Mouse (Mus musculus) hindbrain, embryonic 11.5 days (tissue): ENCODE data around the gene Sec13. TPM values are rescaled to one million over a fixed set of nuclear protein-coding genes. Genes with fewer than 3 reads are reported as not detected.
"Not testable (repeated sequence)": the region's sequence is repeated elsewhere in the genome, so short reads cannot be mapped to it uniquely, and the experiment has no call there.

Experiments
- ATAC-seq: fragments of 200-750 bp; cut with Nextera tagmentation; 2 replicates; pipeline ENCODE4 v1.8.0; 2017; ENCODE audit warnings: mild to moderate bottlenecking, moderate TSS enrichment, moderate library complexity; ENCODE audit not compliant: low FRiP score
- DNase-seq: peaks from one replicate; pipeline ENCODE4 v3.0.0-alpha.2; 2015; ENCODE audit warnings: low spot score
- H3K27ac ChIP-seq: fragments of 300-500 bp; sonication (generic); 2 replicates; pipeline ENCODE4 v1.5.1; 2014; ENCODE audit warnings: mild to moderate bottlenecking, low read depth, low read length
- H3K27me3 ChIP-seq: fragments of 300-500 bp; sonication (generic); 2 replicates; pipeline ENCODE4 v1.6.1; 2014; ENCODE audit warnings: mild to moderate bottlenecking, low read length, moderate library complexity, mixed read lengths; ENCODE audit not compliant: control insufficient read depth, insufficient read depth
- H3K36me3 ChIP-seq: fragments of 300-500 bp; sonication (generic); 2 replicates; pipeline ENCODE4 v1.6.1; 2014; ENCODE audit warnings: mild to moderate bottlenecking, low read length, moderate library complexity, mixed read lengths; ENCODE audit not compliant: control insufficient read depth, insufficient read depth
- H3K4me1 ChIP-seq: fragments of 300-500 bp; sonication (generic); replicated peaks from 2 replicates; pipeline ENCODE4 v1.6.1; 2014; ENCODE audit warnings: low read length, mixed read lengths; ENCODE audit not compliant: control insufficient read depth, insufficient read depth
- H3K4me2 ChIP-seq: fragments of 300-500 bp; sonication (generic); replicated peaks from 2 replicates; pipeline ENCODE4 v1.6.1; 2014; ENCODE audit warnings: mild to moderate bottlenecking, low read depth, low read length
- H3K4me3 ChIP-seq: fragments of 300-500 bp; sonication (generic); 2 replicates; pipeline ENCODE4 v1.5.1; 2014; ENCODE audit warnings: low read depth, low read length
- H3K9ac ChIP-seq: fragments of 300-500 bp; sonication (generic); 2 replicates; pipeline ENCODE4 v1.6.1; 2014; ENCODE audit warnings: low read depth, low read length
- H3K9me3 ChIP-seq: fragments of 300-500 bp; sonication (generic); 2 replicates; pipeline ENCODE4 v1.6.1; 2016; ENCODE audit warnings: low read length; ENCODE audit not compliant: control insufficient read depth
- WGBS: fragments of 180-500 bp; shearing (Covaris S2); extraction: QIAGEN DNeasy Blood & Tissue Kit; methylation state at CpG from one replicate; pipeline ENCODE4 v1.1.7; 2014; 5-methylcytosine and 5-hydroxymethylcytosine counted together
- polyA plus RNA-seq: library from polyadenylated mRNA; unstranded; fragments of >200 nt; fragmentation: Nextera tagmentation; extraction: Ambion mirVana; gene quantifications from 2 replicates; pipeline ENCODE4 v1.2.1, GENCODE M21; 2014

Sec13 gene
- polyA plus RNA-seq, 1 experiment from 2014 or later = 273 TPM

DNA sequence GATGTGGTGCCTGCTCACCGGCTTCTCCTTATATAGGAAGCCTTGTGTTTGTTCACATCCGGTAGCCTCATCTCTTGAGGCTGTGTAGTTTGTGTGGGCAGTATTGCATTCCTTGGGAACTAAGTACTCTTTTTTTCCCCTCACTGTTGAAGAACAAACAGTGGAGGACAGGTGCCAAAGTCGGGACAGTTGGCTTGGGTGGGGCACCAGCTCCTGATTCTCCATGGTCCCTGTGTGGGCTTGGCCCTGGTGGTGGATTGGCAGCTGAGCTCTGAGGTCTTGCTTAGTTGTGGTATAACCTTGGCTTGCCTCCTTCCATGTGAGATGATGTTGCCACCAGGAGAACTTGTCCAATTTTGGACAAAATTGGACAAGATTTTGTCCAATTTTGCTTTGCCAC lies 20.7 kb downstream of the Sec13 start, which contains the start of gene Ghrl:
Ghrl (minus strand) TSS at position 3 of the 400 bp plus-strand sequence.
- Histone ChIP-seq H3K4me3 (no peak within 1 kb of the TSS), H3K27ac (no peak within 1 kb of the TSS), H3K36me3 (no peaks in the 10 kb centered on the region; the same call in 1 of the 2 replicates), H3K4me2 (no peak within 1 kb of the TSS), H3K9ac (no peak within 1 kb of the TSS), H3K27me3 (no peaks in the 10 kb centered on the region), H3K4me1 (no peaks in the 10 kb centered on the region), H3K9me3 (no peaks in the 10 kb centered on the region)
- 90% methylated on average over 3 of the region's 3 CpGs for WGBS
- DNase-seq = no peak
- ATAC-seq = no peak

- no peak overlapping the region for H3K4me3 ChIP-seq
- H3K9ac ChIP-seq = no peak overlapping the region
- H3K27ac ChIP-seq = no peak overlapping the region
- DNase-seq (no peak), ATAC-seq (no peak)
- H3K9me3 ChIP-seq = no peaks in the 10 kb centered on the region
- 86% methylated on average over 3 of the region's 3 CpGs for WGBS
- H3K27me3 ChIP-seq = no peaks in the 10 kb centered on the region
- no peaks in the 10 kb centered on the region for H3K4me1 ChIP-seq
- H3K36me3 ChIP-seq = no peaks in the 10 kb centered on the region; the same call in 1 of the 2 replicates
- no peak overlapping the region for H3K4me2 ChIP-seq
Measured at GRCm38 (mm10) chr6:113717541-113717940, 23.0 kb downstream of the Sec13 start.

- Histone ChIP-seq H3K27me3 (no peaks in the 10 kb centered on the region), H3K9me3 (no peaks in the 10 kb centered on the region), H3K9ac (no peak overlapping the region), H3K27ac (no peak overlapping the region), H3K36me3 (peaks cover 3% of the 10 kb centered on the region; the same call in 1 of the 2 replicates), H3K4me1 (no peaks in the 10 kb centered on the region), H3K4me3 (no peak overlapping the region), H3K4me2 (no peak overlapping the region)
- 71% methylated on average over 1 of the region's 1 CpGs for WGBS
- DNase-seq (no peak), ATAC-seq (no peak)
Measured at GRCm38 (mm10) chr6:113714797-113715196, 25.7 kb downstream of the Sec13 start.

- WGBS = 89% methylated on average over 2 of the region's 2 CpGs
- Histone ChIP-seq H3K4me2 (no peak overlapping the region), H3K27ac (no peak overlapping the region), H3K27me3 (no peaks in the 10 kb centered on the region), H3K4me3 (no peak overlapping the region), H3K9me3 (no peaks in the 10 kb centered on the region), H3K4me1 (no peaks in the 10 kb centered on the region), H3K9ac (no peak overlapping the region), H3K36me3 (peaks cover 5% of the 10 kb centered on the region; the same call in 1 of the 2 replicates)
- ATAC-seq = no peak
- no peak for DNase-seq
Measured at GRCm38 (mm10) chr6:113714276-113714675, 26.3 kb downstream of the Sec13 start.

- not testable (repeated sequence) for H3K9ac ChIP-seq, H3K36me3 ChIP-seq, ATAC-seq, H3K27ac ChIP-seq, H3K27me3 ChIP-seq, H3K9me3 ChIP-seq, H3K4me1 ChIP-seq, DNase-seq, H3K4me2 ChIP-seq, H3K4me3 ChIP-seq
- WGBS = 96% methylated on average over 5 of the region's 5 CpGs
Measured at GRCm38 (mm10) chr6:113713389-113713788, 27.2 kb downstream of the Sec13 start.

DNA sequence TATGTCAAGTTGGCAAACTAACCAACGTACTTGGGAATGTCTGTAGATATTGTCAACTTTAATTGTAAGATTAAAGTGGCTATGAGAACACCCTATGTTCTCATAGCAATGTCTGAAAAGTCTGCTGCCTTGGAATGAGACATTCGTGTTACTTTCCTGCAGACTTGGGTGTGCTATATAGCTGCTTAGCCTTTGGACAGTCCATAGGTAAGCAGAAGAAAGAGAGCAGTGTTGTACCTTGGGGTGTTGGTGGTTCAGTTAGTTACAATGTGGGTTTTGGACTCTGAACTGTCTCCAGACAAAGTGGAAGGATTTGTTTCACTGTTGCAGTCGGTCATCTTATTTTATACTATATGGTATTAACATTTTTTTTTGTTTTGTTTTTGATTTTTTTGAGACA lies 27.8 kb downstream of the Sec13 start:
- Histone ChIP-seq H3K9me3 (no peaks in the 10 kb centered on the region), H3K36me3 (peaks cover 10% of the 10 kb centered on the region), H3K9ac (no peak overlapping the region), H3K4me2 (no peak overlapping the region), H3K27ac (no peak overlapping the region), H3K4me3 (no peak overlapping the region), H3K27me3 (no peaks in the 10 kb centered on the region), H3K4me1 (no peaks in the 10 kb centered on the region)
- WGBS = 96% methylated on average over 3 of the region's 3 CpGs
- DNase-seq (no peak), ATAC-seq (no peak)

GRCm38 (mm10) chr6:113697222-113698205 lies 43.0 kb downstream of the Sec13 start:
- WGBS = under 1% methylated on average over 95 of the region's 113 CpGs
- no peak; the same call in none of the 2 replicates for ATAC-seq
- Histone ChIP-seq H3K27me3 (no peaks in the 10 kb centered on the region), H3K9me3 (no peaks in the 10 kb centered on the region), H3K4me1 (peaks cover 4% of the 10 kb centered on the region), H3K4me3 (peak overlapping the region; percentile 85), H3K4me2 (peak overlapping the region; percentile 99), H3K36me3 (no peaks in the 10 kb centered on the region), H3K27ac (peak overlapping the region; percentile 81), H3K9ac (peak overlapping the region; percentile 82)
- peak; percentile 36 for DNase-seq

DNA sequence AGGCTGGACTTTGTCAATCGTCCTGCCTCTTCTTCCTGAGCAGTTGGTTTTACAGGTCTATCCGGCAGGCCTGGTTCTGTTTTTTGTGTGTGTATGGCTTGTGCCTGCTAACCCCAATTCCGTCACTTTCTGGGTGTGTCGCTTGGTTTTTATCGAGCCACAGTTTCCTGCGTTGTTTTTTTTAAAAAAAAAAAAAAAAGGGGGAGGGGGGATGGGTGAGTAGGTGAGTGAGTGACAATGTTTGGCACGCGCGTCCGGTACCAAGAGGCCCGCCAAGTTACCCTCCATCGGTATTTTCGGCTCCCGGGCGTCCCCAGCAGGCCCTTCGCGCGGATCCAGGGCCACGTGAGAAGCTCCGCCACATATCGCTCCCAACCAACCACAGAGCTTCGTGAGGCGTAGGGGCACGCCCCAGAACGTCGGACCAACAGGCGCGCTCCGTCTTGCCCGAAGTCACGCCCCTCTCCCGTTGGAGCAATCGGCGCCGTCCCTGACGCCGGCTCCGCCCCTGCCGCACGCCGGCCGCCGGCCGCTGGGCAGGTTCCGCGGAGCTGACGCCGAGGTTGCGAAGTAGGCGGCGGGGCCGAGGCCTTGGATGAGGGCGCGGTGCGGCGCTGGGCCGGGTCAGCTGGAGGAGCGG lies 43.8 kb downstream of the Sec13 start, which contains the start of gene Tatdn2:
Tatdn2 (plus strand) TSS at position 469 of the 640 bp plus-strand sequence.
- Histone ChIP-seq H3K27me3 (no peaks in the 10 kb centered on the region), H3K4me3 (peak within 1 kb of the TSS; percentile 85), H3K4me1 (peaks cover 4% of the 10 kb centered on the region), H3K36me3 (no peaks in the 10 kb centered on the region), H3K27ac (peak within 1 kb of the TSS; percentile 81), H3K9me3 (no peaks in the 10 kb centered on the region), H3K9ac (peak within 1 kb of the TSS; percentile 82), H3K4me2 (peak within 1 kb of the TSS; percentile 99)
- ATAC-seq (peak; percentile 99), DNase-seq (peak; percentile 94)
- under 1% methylated on average over 53 of the region's 58 CpGs for WGBS
